Mouse (Mus musculus) neural tube, embryonic 14.5 days (tissue): ENCODE results near the gene Entpd7. TPM values are rescaled to one million over a fixed set of nuclear protein-coding genes. Genes with fewer than 3 reads are reported as not detected.
A peak's percentile ranks its signal among the peaks of the same experiment; 100 is the strongest.

ENCODE experiments used
- ATAC-seq: fragments of 200-750 bp; cut with Nextera tagmentation; 2 replicates; pipeline ENCODE4 v1.8.0; 2017; ENCODE audit warnings: low read depth, mild to moderate bottlenecking, moderate TSS enrichment, moderate library complexity
- H3K27ac ChIP-seq: fragments of 300-500 bp; sonication (generic); 2 replicates; pipeline ENCODE4 v1.5.1; 2014; ENCODE audit warnings: low read depth, mild to moderate bottlenecking, control low read depth, low read length, moderate library complexity, mixed read lengths
- H3K27me3 ChIP-seq: fragments of 300-500 bp; sonication (generic); 2 replicates; pipeline ENCODE4 v1.6.1; 2014; ENCODE audit warnings: low read length; ENCODE audit not compliant: control insufficient read depth, insufficient read depth
- H3K36me3 ChIP-seq: fragments of 300-500 bp; sonication (generic); 2 replicates; pipeline ENCODE4 v1.6.1; 2014; ENCODE audit warnings: low read length, mixed read lengths; ENCODE audit not compliant: control insufficient read depth, insufficient read depth
- H3K4me1 ChIP-seq: fragments of 300-500 bp; sonication (generic); 2 replicates; pipeline ENCODE4 v1.6.1; 2014; ENCODE audit warnings: low read length; ENCODE audit not compliant: control insufficient read depth, insufficient read depth
- H3K4me2 ChIP-seq: fragments of 300-500 bp; sonication (generic); 2 replicates; pipeline ENCODE4 v1.6.1; 2014; ENCODE audit warnings: mild to moderate bottlenecking, low read depth, low read length, control low read depth
- H3K4me3 ChIP-seq: fragments of 300-500 bp; sonication (generic); 2 replicates; pipeline ENCODE4 v1.5.1; 2014; ENCODE audit warnings: low read depth, low read length, control low read depth, mixed read lengths
- H3K9ac ChIP-seq: fragments of 300-500 bp; sonication (generic); replicated peaks from 2 replicates; pipeline ENCODE4 v1.6.1; 2014; ENCODE audit warnings: low read depth, mild to moderate bottlenecking, control low read depth, low read length, mixed read lengths
- H3K9me3 ChIP-seq: fragments of 300-500 bp; sonication (generic); 2 replicates; pipeline ENCODE4 v1.6.1; 2016; ENCODE audit warnings: low read length; ENCODE audit not compliant: control insufficient read depth
- WGBS: fragments of 180-500 bp; shearing (Covaris S2); extraction: QIAGEN DNeasy Blood & Tissue Kit; methylation state at CpG from one replicate; pipeline ENCODE4 v1.1.7; 2014; 5-methylcytosine and 5-hydroxymethylcytosine counted together
- polyA plus RNA-seq: library from polyadenylated mRNA; unstranded; fragments of >200 nt; fragmentation: Nextera tagmentation; extraction: Ambion mirVana; gene quantifications from 2 replicates; pipeline ENCODE4 v1.2.1, GENCODE M21; 2014

Entpd7 gene
- 13.7 and 14.5 TPM in 2 replicates for polyA plus RNA-seq

DNA sequence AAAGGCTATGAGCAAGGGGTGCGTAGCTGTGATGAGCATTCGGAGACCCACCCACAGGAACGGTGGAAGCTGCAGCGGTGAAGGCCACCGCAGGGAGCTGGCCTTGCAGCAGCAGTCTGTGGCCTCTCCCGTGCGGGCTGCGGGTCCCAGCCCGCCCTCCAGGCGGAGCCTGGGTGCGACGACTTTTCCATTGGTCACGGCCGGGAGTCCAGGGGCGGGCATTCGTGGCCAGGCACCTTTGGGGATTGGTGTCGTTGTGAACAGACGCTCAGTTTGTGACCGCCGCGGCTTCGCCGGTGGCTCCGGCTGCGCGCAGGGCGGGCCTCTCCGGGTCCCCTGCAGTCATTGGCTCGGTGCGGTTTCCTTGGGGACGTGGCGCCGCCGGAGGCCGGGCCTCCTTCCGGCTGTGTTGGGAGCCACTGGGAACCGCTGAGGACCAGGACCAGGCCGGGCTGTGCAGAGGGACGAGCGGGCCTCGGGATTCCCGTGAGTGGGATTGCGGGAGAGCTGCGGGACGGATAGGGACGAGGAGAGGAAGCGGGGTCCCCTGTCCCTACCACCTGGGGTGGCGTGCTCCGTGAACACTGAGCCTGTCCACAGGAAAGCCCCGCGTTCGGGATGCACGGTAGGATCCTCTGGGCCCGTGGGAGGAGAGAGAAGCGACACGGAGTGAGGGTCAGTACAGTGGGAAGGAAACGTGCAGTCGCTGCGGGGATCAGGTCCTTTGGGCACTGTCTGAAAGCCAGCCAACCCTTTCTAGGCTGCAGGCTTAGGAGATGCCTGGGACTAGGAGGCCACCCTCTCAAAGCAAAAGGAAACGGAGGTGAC, at the start of gene Entpd7:
Gene Entpd7 (plus strand): TSS at position 254 of the 828 bp plus-strand sequence.
- Histone ChIP-seq H3K4me3 (peak within 1 kb of the TSS; percentile 77), H3K27me3 (no peaks in the 10 kb centered on the region), H3K9ac (peak within 1 kb of the TSS; percentile 93), H3K9me3 (no peaks in the 10 kb centered on the region), H3K4me1 (peaks cover 12% of the 10 kb centered on the region; the same call in 1 of the 2 replicates), H3K4me2 (peak within 1 kb of the TSS; percentile 73), H3K27ac (peak within 1 kb of the TSS; percentile 74), H3K36me3 (no peaks in the 10 kb centered on the region)
- WGBS: 0% methylated on average over 60 of the region's 60 CpGs
- peak; percentile 98 for ATAC-seq

- Histone ChIP-seq H3K4me2 (no peak overlapping the region), H3K9me3 (no peaks in the 10 kb centered on the region), H3K9ac (no peak overlapping the region), H3K36me3 (no peaks in the 10 kb centered on the region), H3K4me3 (no peak overlapping the region), H3K27me3 (no peaks in the 10 kb centered on the region), H3K27ac (no peak overlapping the region), H3K4me1 (no peaks in the 10 kb centered on the region)
- ATAC-seq: no peak
- WGBS: 78% methylated on average over 11 of the region's 11 CpGs
Measured at GRCm38 (mm10) chr19:43641833-43642232, 47.6 kb upstream of the Entpd7 start.

GRCm38 (mm10) chr19:43642843-43643242, 46.6 kb upstream of the Entpd7 start:
- Histone ChIP-seq H3K9ac (no peak overlapping the region), H3K4me2 (no peak overlapping the region), H3K9me3 (no peaks in the 10 kb centered on the region), H3K4me3 (no peak overlapping the region), H3K36me3 (no peaks in the 10 kb centered on the region), H3K27ac (no peak overlapping the region), H3K27me3 (no peaks in the 10 kb centered on the region), H3K4me1 (no peaks in the 10 kb centered on the region)
- WGBS: 76% methylated on average over 9 of the region's 9 CpGs
- ATAC-seq: no peak

DNA sequence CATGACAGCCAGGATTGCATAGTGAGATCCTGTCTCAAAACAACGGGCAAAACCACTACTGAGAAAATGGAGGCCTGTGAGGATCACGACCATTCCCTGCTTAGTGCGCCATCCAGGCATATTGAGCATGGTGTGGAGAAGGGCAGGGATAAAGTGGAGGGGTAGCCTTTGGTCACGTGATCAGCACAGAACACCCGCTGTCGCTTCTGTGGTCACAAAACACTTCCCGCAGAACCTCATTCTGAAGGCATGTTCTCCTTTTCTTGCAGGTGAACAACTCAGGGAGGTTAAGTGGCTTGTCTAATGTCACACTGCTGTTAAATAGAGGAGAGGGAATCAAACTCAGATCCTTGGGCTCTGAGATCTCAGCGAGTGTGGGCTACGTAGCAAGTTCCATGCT, 44.0 kb upstream of the Entpd7 start:
- H3K9me3 ChIP-seq: no peaks in the 10 kb centered on the region
- H3K4me3 ChIP-seq: no peak overlapping the region
- no peaks in the 10 kb centered on the region for H3K27me3 ChIP-seq
- no peak overlapping the region for H3K27ac ChIP-seq
- WGBS: 89% methylated on average over 9 of the region's 9 CpGs
- no peaks in the 10 kb centered on the region for H3K4me1 ChIP-seq
- no peaks in the 10 kb centered on the region for H3K36me3 ChIP-seq
- H3K4me2 ChIP-seq: no peak overlapping the region
- no peak overlapping the region for H3K9ac ChIP-seq
- ATAC-seq: no peak

GRCm38 (mm10) chr19:43646852-43647251, 42.6 kb upstream of the Entpd7 start:
- WGBS: 71% methylated on average over 7 of the region's 7 CpGs

GRCm38 (mm10) chr19:43647261-43647660, 42.2 kb upstream of the Entpd7 start:
- Histone ChIP-seq H3K9ac (no peak overlapping the region), H3K9me3 (no peaks in the 10 kb centered on the region), H3K27me3 (no peaks in the 10 kb centered on the region), H3K4me3 (no peak overlapping the region), H3K4me2 (no peak overlapping the region), H3K4me1 (no peaks in the 10 kb centered on the region), H3K36me3 (no peaks in the 10 kb centered on the region), H3K27ac (no peak overlapping the region)
- 89% methylated on average over 9 of the region's 9 CpGs for WGBS
- no peak for ATAC-seq

More at GRCm38 (mm10) chr19:43646852-43647251, 42.6 kb upstream of the Entpd7 start:
- no peaks in the 10 kb centered on the region for H3K4me1 ChIP-seq
- ATAC-seq: no peak
- no peak overlapping the region for H3K4me3 ChIP-seq
- H3K9ac ChIP-seq: no peak overlapping the region
- H3K4me2 ChIP-seq: no peak overlapping the region
- H3K27ac ChIP-seq: no peak overlapping the region
- no peaks in the 10 kb centered on the region for H3K9me3 ChIP-seq
- H3K27me3 ChIP-seq: no peaks in the 10 kb centered on the region
- H3K36me3 ChIP-seq: no peaks in the 10 kb centered on the region

GRCm38 (mm10) chr19:43648343-43648742, 41.1 kb upstream of the Entpd7 start:
- no peaks in the 10 kb centered on the region for H3K27me3 ChIP-seq
- no peaks in the 10 kb centered on the region for H3K36me3 ChIP-seq
- H3K9me3 ChIP-seq: no peaks in the 10 kb centered on the region
- H3K4me1 ChIP-seq: no peaks in the 10 kb centered on the region
- H3K9ac ChIP-seq: no peak overlapping the region
- H3K4me2 ChIP-seq: no peak overlapping the region
- ATAC-seq: no peak
- H3K4me3 ChIP-seq: no peak overlapping the region
- H3K27ac ChIP-seq: no peak overlapping the region
- 97% methylated on average over 4 of the region's 4 CpGs for WGBS

DNA sequence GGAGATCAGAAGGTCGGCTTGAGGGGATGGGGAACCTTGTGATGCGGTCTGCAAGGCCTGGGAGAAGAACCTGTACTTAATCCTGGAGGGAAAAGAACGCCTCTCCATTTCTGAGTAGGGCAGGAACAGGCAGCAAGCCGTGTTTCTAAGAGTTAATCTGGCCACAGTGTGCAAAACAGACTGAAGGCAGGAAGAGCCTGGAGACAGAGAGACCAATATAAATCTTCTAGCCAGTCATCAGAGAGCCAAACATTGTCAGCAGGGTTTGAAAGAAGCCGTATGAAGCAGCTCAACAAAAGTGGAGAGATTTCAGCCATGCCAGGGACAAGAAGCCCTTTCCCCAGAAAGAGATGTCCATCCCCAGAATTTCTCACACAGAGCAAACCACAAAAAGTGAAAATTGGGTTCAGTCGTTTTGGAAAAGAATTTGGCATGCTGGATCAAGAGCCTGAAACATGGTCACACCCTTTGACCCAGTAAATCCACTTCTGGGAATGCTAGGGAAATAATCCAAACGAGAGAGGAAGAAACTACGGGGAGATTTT, 38.2 kb upstream of the Entpd7 start:
- no peaks in the 10 kb centered on the region for H3K27me3 ChIP-seq
- H3K9ac ChIP-seq: no peak overlapping the region
- no peaks in the 10 kb centered on the region for H3K9me3 ChIP-seq
- H3K4me3 ChIP-seq: no peak overlapping the region
- no peaks in the 10 kb centered on the region for H3K36me3 ChIP-seq
- no peak overlapping the region for H3K27ac ChIP-seq
- WGBS: 62% methylated on average over 8 of the region's 8 CpGs
- no peak for ATAC-seq
- H3K4me2 ChIP-seq: no peak overlapping the region
- no peaks in the 10 kb centered on the region for H3K4me1 ChIP-seq

DNA sequence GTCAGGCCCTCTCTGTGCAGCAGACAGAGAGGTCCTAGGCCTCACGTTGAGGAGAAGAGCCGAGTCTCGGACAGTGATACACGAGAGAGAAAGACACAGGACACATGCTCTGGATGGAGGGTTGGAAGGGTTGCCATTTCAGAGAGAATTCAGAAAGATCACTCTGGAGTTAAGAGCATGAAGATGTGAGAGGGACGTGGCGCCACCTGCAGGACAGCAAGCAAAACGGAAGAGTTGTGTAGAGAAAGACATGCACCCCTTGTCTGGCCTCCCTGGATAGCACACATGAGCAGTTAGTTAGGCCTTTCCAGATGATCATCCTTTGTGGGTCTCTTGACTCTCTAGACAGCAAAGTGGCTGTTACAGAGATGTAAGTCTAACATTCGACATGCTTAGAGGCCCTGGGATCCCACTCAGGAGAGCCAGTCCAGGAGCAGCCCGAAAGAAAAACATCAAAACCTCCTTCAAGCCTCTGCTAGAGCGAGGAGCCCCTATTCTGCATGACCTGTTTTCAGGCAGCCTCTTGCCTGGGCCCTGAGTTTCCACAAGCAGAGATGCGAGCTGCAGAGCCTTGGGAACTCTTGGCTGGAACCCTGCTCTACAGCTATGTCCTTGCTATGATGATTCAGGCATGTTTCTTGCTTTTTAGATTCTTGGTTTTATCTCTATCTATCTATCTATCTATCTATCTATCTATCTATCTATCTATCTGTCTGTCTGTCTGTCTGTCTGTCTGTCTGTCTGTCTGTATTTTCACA, 33.6 kb upstream of the Entpd7 start:
- H3K4me3 ChIP-seq: no peak overlapping the region
- no peaks in the 10 kb centered on the region for H3K9me3 ChIP-seq
- ATAC-seq: 0 out of 2 replicates have a peak, but pooled peaks have one; percentile 17
- no peaks in the 10 kb centered on the region for H3K27me3 ChIP-seq
- no peak overlapping the region for H3K4me2 ChIP-seq
- 39% methylated on average over 11 of the region's 11 CpGs for WGBS
- no peak overlapping the region for H3K9ac ChIP-seq
- no peaks in the 10 kb centered on the region for H3K36me3 ChIP-seq
- H3K4me1 ChIP-seq: no peaks in the 10 kb centered on the region
- H3K27ac ChIP-seq: no peak overlapping the region
